Mouse (Mus musculus) liver (tissue): ENCODE data around the gene Nim1k.
A peak's percentile ranks its signal among the peaks of the same experiment; 100 is the strongest.
"Not testable (repeated sequence)": the region's sequence is repeated elsewhere in the genome, so short reads cannot be mapped to it uniquely, and the experiment has no call there.

Source experiments
- DNase-seq: peaks from one replicate; pipeline ENCODE4 v3.0.0-alpha.2; 2020; ENCODE audit warnings: mixed read lengths

The Nim1k gene

GRCm38 (mm10) chr13:119727608-119728387 lies 27.9 kb downstream of the Nim1k start:
- no peak for DNase-seq

GRCm38 (mm10) chr13:119724541-119724940 lies 31.1 kb downstream of the Nim1k start:
- no peak for DNase-seq

GRCm38 (mm10) chr13:119723368-119723767 lies 32.3 kb downstream of the Nim1k start:
- no peak for DNase-seq

GRCm38 (mm10) chr13:119722447-119722846 lies 33.2 kb downstream of the Nim1k start:
- no peak for DNase-seq

GRCm38 (mm10) chr13:119716105-119716504 lies 39.6 kb downstream of the Nim1k start:
- no peak for DNase-seq

GRCm38 (mm10) chr13:119713821-119714220 lies 41.9 kb downstream of the Nim1k start:
- DNase-seq = no peak

- DNase-seq = no peak
Observed at GRCm38 (mm10) chr13:119713107-119713787, 42.4 kb downstream of the Nim1k start.

- DNase-seq = no peak
Observed at GRCm38 (mm10) chr13:119712463-119712862, 43.2 kb downstream of the Nim1k start.

- DNase-seq = no peak
Observed at GRCm38 (mm10) chr13:119710268-119710610, 45.4 kb downstream of the Nim1k start.

GRCm38 (mm10) chr13:119709388-119710267 lies 46.1 kb downstream of the Nim1k start:
- DNase-seq = no peak

GRCm38 (mm10) chr13:119708941-119709340 lies 46.7 kb downstream of the Nim1k start:
- no peak for DNase-seq

GRCm38 (mm10) chr13:119707906-119708305 lies 47.8 kb downstream of the Nim1k start:
- no peak for DNase-seq

- no peak for DNase-seq
Observed at GRCm38 (mm10) chr13:119706953-119707352, 48.7 kb downstream of the Nim1k start.

GRCm38 (mm10) chr13:119706278-119706880 lies 49.3 kb downstream of the Nim1k start:
- not testable (repeated sequence) for DNase-seq

GRCm38 (mm10) chr13:119704280-119704679 lies 51.4 kb downstream of the Nim1k start:
- DNase-seq = no peak

GRCm38 (mm10) chr13:119698436-119698835 lies 57.2 kb downstream of the Nim1k start:
- no peak for DNase-seq

- no peak for DNase-seq
Observed at GRCm38 (mm10) chr13:119696496-119696895, 59.2 kb downstream of the Nim1k start.

- no peak for DNase-seq
Observed at GRCm38 (mm10) chr13:119695676-119696075, 60.0 kb downstream of the Nim1k start.

GRCm38 (mm10) chr13:119691958-119692357 lies 63.7 kb downstream of the Nim1k start:
- DNase-seq = not testable (repeated sequence)

GRCm38 (mm10) chr13:119690876-119691620 lies 64.6 kb downstream of the Nim1k start:
- no peak for DNase-seq

- DNase-seq = peak; percentile 99
Observed at GRCm38 (mm10) chr13:119690039-119690728, 65.5 kb downstream of the Nim1k start, which contains the start of gene Hmgcs1. Gene Hmgcs1, plus strand, starts transcription at chr13:119690379.

GRCm38 (mm10) chr13:119689709-119690038 lies 66.0 kb downstream of the Nim1k start:
- no peak for DNase-seq
